Mouse (Mus musculus) liver, embryonic 11.5 days (tissue): ENCODE measurements around the gene Haus4. TPM values are rescaled to one million over a fixed set of nuclear protein-coding genes. Genes with fewer than 3 reads are reported as not detected.
A peak's percentile ranks its signal among the peaks of the same experiment; 100 is the strongest.

ENCODE experiments used
- ATAC-seq: fragments of 200-750 bp; cut with Nextera tagmentation; replicated peaks from 2 replicates; pipeline ENCODE4 v1.8.0; 2017; ENCODE audit warnings: moderate number of reproducible peaks, mild to moderate bottlenecking, moderate TSS enrichment, moderate library complexity; ENCODE audit not compliant: low FRiP score
- DNase-seq: peaks from one replicate; pipeline ENCODE4 v3.0.0-alpha.2; 2017; ENCODE audit warnings: low spot score
- H3K27ac ChIP-seq: fragments of 300-500 bp; sonication (generic); 2 replicates; pipeline ENCODE4 v1.5.1; 2014; ENCODE audit warnings: mild to moderate bottlenecking, low read depth, low read length, control low read depth
- H3K27me3 ChIP-seq: fragments of 300-500 bp; sonication (generic); replicated peaks from 2 replicates; pipeline ENCODE4 v1.6.1; 2014; ENCODE audit warnings: low read length, mixed read lengths; ENCODE audit not compliant: control insufficient read depth, insufficient read depth
- H3K36me3 ChIP-seq: fragments of 300-500 bp; sonication (generic); 2 replicates; pipeline ENCODE4 v1.6.1; 2014; ENCODE audit warnings: mild to moderate bottlenecking, low read length, moderate library complexity, mixed read lengths; ENCODE audit not compliant: control insufficient read depth, insufficient read depth
- H3K4me1 ChIP-seq: fragments of 300-500 bp; sonication (generic); replicated peaks from 2 replicates; pipeline ENCODE4 v1.6.1; 2014; ENCODE audit warnings: low read length, mixed read lengths; ENCODE audit not compliant: control insufficient read depth, insufficient read depth
- H3K4me2 ChIP-seq: fragments of 300-500 bp; sonication (generic); 2 replicates; pipeline ENCODE4 v1.6.1; 2014; ENCODE audit warnings: mild to moderate bottlenecking, control low read depth, moderate library complexity
- H3K4me3 ChIP-seq: fragments of 300-500 bp; sonication (generic); 2 replicates; pipeline ENCODE4 v1.5.1; 2014; ENCODE audit warnings: low read depth, low read length, control low read depth
- H3K9ac ChIP-seq: fragments of 300-500 bp; sonication (generic); 2 replicates; pipeline ENCODE4 v1.6.1; 2014; ENCODE audit warnings: low read depth, low read length, control low read depth
- H3K9me3 ChIP-seq: fragments of 300-500 bp; sonication (generic); 2 replicates; pipeline ENCODE4 v1.6.1; 2016; ENCODE audit warnings: low read length, inconsistent platforms, mixed read lengths; ENCODE audit not compliant: control insufficient read depth
- WGBS: fragments of 180-500 bp; shearing (Covaris S2); extraction: QIAGEN DNeasy Blood & Tissue Kit; methylation state at CpG from one replicate; pipeline ENCODE4 v1.1.7; 2014; 5-methylcytosine and 5-hydroxymethylcytosine counted together
- polyA plus RNA-seq: library from polyadenylated mRNA; unstranded; fragments of >200 nt; fragmentation: Nextera tagmentation; extraction: Ambion mirVana; gene quantifications from 2 replicates; pipeline ENCODE4 v1.2.1, GENCODE M21; 2014

Haus4 gene
- polyA plus RNA-seq, 1 experiment from 2014 or later, result 71.6 TPM

- Histone ChIP-seq H3K9ac (peak overlapping the region; percentile 72), H3K27ac (peak overlapping the region; percentile 74), H3K27me3 (peaks cover 46% of the 10 kb centered on the region), H3K36me3 (0 out of 2 replicates have a peak, but pooled peaks cover under 1% of the 10 kb centered on the region), H3K9me3 (no peaks in the 10 kb centered on the region), H3K4me1 (peaks cover 40% of the 10 kb centered on the region), H3K4me3 (peak overlapping the region; percentile 68), H3K4me2 (peak overlapping the region; percentile 77)
- ATAC-seq, result no peak
- peak; percentile 59 for DNase-seq
- 1% methylated on average over 81 of the region's 84 CpGs for WGBS
These were observed 22.0 kb upstream of the Haus4 start for GRCm38 (mm10) chr14:54576241-54577088.

GRCm38 (mm10) chr14:54575631-54576030 is 21.2 kb upstream of the Haus4 start:
- 0 out of 2 replicates have a peak overlapping the region, but pooled peaks have one; percentile 74 for H3K27ac ChIP-seq
- H3K4me2 ChIP-seq, result peak overlapping the region; percentile 77
- ATAC-seq (no peak), DNase-seq (peak; percentile 74)
- peak overlapping the region; percentile 72; the same call in 1 of the 2 replicates for H3K9ac ChIP-seq
- peak overlapping the region; percentile 68 for H3K4me3 ChIP-seq
- H3K36me3 ChIP-seq, result 0 out of 2 replicates have a peak, but pooled peaks cover 6% of the 10 kb centered on the region
- peaks cover 40% of the 10 kb centered on the region for H3K4me1 ChIP-seq
- no peaks in the 10 kb centered on the region for H3K9me3 ChIP-seq
- WGBS, result 2% methylated on average over 37 of the region's 39 CpGs
- H3K27me3 ChIP-seq, result peaks cover 46% of the 10 kb centered on the region

DNA sequence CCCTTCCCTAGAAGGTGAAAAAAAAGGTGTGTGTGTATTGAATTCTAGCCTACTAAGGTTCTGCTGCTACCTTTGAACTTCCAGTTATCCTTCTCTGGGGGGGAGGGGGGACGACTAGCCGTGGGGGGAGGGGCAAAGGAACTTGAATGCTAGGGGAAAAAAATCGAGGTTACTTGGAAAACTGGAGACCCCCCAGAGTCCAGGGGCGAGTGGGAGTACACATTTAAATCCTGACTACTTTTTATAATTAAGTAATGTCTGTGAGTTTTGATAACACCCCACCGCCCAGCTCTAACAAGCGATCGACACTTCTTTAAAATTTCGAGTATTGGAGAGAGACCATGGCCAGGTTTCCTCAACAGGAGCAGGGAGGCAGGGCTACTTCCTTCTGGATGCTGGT is 20.6 kb upstream of the Haus4 start:
- H3K27me3 ChIP-seq, result peaks cover 46% of the 10 kb centered on the region

DNA sequence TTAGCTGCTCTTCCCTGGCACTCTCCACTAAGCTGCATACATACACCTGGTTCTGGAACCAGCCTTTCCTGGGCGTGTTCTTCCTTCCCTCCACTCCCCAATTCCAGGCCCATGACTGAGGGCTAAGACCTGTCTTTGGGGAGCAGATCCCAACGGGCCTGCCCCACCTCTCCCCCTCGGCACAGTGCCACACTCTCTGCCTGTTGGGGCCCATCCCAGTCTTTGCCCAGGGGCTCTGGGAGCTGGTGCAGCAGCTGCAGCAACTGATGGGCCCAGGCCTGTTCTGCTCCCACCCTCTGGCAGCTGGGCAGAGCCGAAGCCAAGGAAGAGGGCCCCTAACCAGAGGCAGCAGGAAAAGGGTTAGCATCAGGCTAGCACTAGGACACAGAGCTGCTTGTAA is 19.8 kb upstream of the Haus4 start:
- no peak for DNase-seq
- 29% methylated on average over 4 of the region's 4 CpGs for WGBS
- no peak overlapping the region for H3K9ac ChIP-seq
- H3K4me1 ChIP-seq, result peaks cover 41% of the 10 kb centered on the region
- peak overlapping the region; percentile 77 for H3K4me2 ChIP-seq
- ATAC-seq, result no peak
- H3K27ac ChIP-seq, result no peak overlapping the region
- peak overlapping the region; percentile 68 for H3K4me3 ChIP-seq
- no peaks in the 10 kb centered on the region for H3K9me3 ChIP-seq
- peaks cover 46% of the 10 kb centered on the region for H3K27me3 ChIP-seq
- H3K36me3 ChIP-seq, result 0 out of 2 replicates have a peak, but pooled peaks cover 6% of the 10 kb centered on the region

More for the DNA sequence above, 20.6 kb upstream of the Haus4 start:
- DNase-seq (no peak), ATAC-seq (no peak)
- H3K27ac ChIP-seq, result no peak overlapping the region
- H3K4me1 ChIP-seq, result peaks cover 43% of the 10 kb centered on the region
- H3K36me3 ChIP-seq, result 0 out of 2 replicates have a peak, but pooled peaks cover 6% of the 10 kb centered on the region
- peak overlapping the region; percentile 77 for H3K4me2 ChIP-seq
- peak overlapping the region; percentile 72; the same call in 1 of the 2 replicates for H3K9ac ChIP-seq
- H3K4me3 ChIP-seq, result peak overlapping the region; percentile 68
- no peaks in the 10 kb centered on the region for H3K9me3 ChIP-seq
- WGBS, result 12% methylated on average over 8 of the region's 8 CpGs

DNA sequence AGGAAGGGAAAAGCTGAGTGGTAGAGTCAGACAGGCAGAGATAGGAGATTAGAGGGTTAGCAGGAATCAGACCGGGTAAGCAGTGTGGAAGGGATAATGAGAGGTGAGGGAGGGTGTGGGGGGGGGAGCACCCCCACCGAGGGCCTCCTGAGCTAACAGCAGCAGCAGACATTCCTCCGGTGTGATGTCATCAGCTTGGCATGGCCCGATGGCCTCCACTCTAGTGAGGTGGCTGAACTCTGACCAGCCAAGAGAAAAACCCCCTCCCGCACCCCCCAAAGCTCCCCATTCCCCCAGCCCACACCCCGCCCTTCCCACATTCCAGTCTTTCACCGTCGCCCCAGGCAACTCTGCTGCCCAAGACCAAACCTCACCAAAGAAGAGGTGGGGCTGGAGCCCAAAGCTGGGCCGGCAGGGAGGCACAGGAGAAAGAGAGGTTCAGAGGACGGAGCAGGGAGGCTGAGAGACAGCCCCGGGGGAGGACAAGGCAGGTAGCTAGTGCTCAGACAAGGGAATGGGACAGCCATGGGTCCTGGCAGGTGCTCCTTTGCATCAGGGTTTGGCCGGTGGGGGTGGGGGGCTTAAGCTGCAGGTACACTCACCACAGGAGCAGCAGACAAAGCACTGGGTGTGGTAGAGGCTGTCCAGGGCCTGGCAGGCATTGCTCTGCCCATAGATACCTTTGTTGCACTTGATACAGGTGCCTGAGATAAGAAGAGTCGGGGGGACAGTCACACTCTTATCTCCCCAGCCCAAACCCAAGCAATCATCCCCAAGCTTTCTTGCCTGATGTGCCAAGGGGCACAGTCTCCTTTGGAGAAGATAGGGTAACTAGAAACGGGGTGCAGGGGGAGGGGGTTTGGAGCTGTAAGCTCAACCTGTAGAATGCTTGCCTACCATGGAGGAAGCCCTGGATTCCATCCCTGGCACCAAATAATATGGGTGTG is 18.6 kb upstream of the Haus4 start:
- peaks cover 6% of the 10 kb centered on the region; the same call in 1 of the 2 replicates for H3K36me3 ChIP-seq
- H3K27me3 ChIP-seq, result peaks cover 46% of the 10 kb centered on the region
- no peaks in the 10 kb centered on the region for H3K9me3 ChIP-seq
- DNase-seq (no peak), ATAC-seq (0 out of 2 replicates have a peak, but pooled peaks have one; percentile 16)
- 20% methylated on average over 14 of the region's 14 CpGs for WGBS
- H3K4me2 ChIP-seq, result peak overlapping the region; percentile 77
- peak overlapping the region; percentile 9; the same call in 1 of the 2 replicates for H3K9ac ChIP-seq
- peak overlapping the region; percentile 22; the same call in 1 of the 2 replicates for H3K27ac ChIP-seq
- H3K4me3 ChIP-seq, result peak overlapping the region; percentile 68
- peaks cover 33% of the 10 kb centered on the region for H3K4me1 ChIP-seq

DNA sequence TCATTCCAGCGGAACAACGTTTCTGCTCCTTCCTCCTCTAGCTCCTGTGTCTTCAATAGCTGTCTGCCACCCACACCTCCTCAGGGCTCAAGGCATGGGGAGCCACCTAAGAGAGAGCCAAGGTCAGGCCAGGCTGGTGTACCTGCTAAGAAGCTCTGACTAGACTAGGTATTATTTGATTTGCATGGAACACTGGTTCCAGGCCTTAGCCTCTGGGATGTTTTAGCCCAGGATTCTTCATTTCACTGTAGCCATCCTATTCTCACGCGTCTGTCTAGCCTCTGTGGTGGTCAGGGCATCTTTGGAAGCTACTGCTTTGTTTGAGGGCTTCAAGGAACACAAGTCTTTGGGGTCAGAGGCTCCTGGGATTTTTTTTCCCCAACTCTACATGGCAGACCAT is 17.7 kb upstream of the Haus4 start:
- Histone ChIP-seq H3K9ac (no peak overlapping the region), H3K4me3 (no peak overlapping the region), H3K27me3 (peaks cover 37% of the 10 kb centered on the region), H3K9me3 (no peaks in the 10 kb centered on the region), H3K36me3 (peaks cover 6% of the 10 kb centered on the region; the same call in 1 of the 2 replicates), H3K4me2 (no peak overlapping the region; the same call in 1 of the 2 replicates), H3K27ac (no peak overlapping the region), H3K4me1 (peaks cover 33% of the 10 kb centered on the region)
- ATAC-seq, result no peak
- DNase-seq, result no peak
- 68% methylated on average over 4 of the region's 4 CpGs for WGBS

- Histone ChIP-seq H3K4me1 (peaks cover 30% of the 10 kb centered on the region), H3K4me3 (no peak overlapping the region), H3K4me2 (no peak overlapping the region), H3K36me3 (peaks cover 6% of the 10 kb centered on the region; the same call in 1 of the 2 replicates), H3K27me3 (peaks cover 13% of the 10 kb centered on the region), H3K9ac (peak overlapping the region; percentile 8; the same call in 1 of the 2 replicates), H3K27ac (0 out of 2 replicates have a peak overlapping the region, but pooled peaks have one; percentile 21), H3K9me3 (no peaks in the 10 kb centered on the region)
- DNase-seq (no peak), ATAC-seq (no peak; the same call in 1 of the 2 replicates)
- WGBS, result 64% methylated on average over 17 of the region's 17 CpGs
These were observed 15.3 kb upstream of the Haus4 start for GRCm38 (mm10) chr14:54569451-54570392.
